Mouse (Mus musculus) erythroid progenitor cell, adult 5-6 weeks (primary cell): ENCODE data around the gene Hyou1. TPM values are rescaled to one million over a fixed set of nuclear protein-coding genes. Genes with fewer than 3 reads are reported as not detected.

Experiments used
- ATAC-seq: replicated peaks from 2 replicates; pipeline ENCODE4 v1.8.0; 2016; ENCODE audit warnings: moderate number of reproducible peaks, mild to moderate bottlenecking, moderate TSS enrichment, inconsistent platforms; ENCODE audit not compliant: poor library complexity, low FRiP score, severe bottlenecking
- total RNA-seq, 2 experiments: library from RNA; stranded (forward) in 1 of 2; stranded (reverse) in 1 of 2; fragments of 150-400 nt in 1 of 2; fragments of 186-747, 209-891 nt in 1 of 2; gene quantifications; 2 replicates each; pipeline versions ENCODE4 v1.2.3 to v1.2.4; 2015 to 2017; ENCODE audit warnings: low replicate concordance in 2 of 2

Hyou1 gene
- total RNA-seq, 2 experiments from 2014 or later, result 15.1 to 25.1 TPM

DNA sequence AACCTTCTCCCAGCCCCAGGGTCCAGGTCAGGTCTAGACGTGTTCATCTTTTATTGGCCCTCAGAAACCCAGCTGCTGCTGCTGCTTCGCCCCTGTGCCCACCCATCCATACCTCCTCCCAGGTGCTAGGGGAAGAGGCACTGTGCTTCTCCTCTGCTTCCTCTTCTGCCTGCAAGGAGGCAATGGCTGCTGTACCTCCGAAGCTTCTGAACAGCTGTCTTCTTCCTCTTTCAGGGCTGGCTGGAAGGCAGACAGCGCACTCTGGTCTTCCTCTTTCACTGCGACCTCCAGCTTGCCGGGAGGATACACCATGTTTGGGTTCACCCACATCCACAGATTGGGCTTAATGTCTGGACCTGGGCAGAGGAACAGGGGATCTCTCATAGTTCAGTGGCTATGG, 56.5 kb downstream of the Hyou1 start:
- no peak for ATAC-seq

DNA sequence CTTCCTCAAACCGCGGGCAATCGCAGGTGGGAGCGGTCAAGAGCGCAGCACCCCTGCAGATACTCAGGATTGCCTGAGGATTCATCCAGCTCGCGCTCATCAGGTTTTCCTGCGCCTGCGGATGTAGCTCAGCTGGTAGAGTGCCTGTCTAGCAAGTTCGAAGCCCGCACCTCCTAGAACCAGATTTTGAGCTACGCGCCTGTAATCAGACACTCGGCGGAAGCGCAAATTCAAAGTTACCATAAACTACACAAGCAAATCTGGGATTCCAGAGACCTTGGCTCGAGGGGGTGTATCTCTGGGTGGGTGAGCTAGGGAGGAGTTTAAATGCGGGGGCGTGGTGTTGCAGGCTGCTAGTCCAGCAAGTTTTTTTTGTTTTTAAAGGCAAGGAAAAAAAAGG, 61.7 kb downstream of the Hyou1 start, which contains the start of gene Foxr1:
TSS of gene Foxr1 (minus strand) at position 176 of the 400 bp plus-strand sequence.
- ATAC-seq, result no peak

Other genes starting within 250 kb of the Hyou1 start
- gene Mcam, start 245.0 kb upstream of the Hyou1 start, total RNA-seq (2015; ENCODE audit: low replicate concordance), result not detected in 2 replicates
- 0.30 TPM in 1 of 2 replicates, not detected in the other for gene Mcam, start 245.0 kb upstream of the Hyou1 start, total RNA-seq (2017; ENCODE audit: low replicate concordance)
- gene Cbl, start 145.4 kb upstream of the Hyou1 start, total RNA-seq (2015; ENCODE audit: low replicate concordance), result 43.2 TPM in 2 replicates
- gene Cbl, start 145.4 kb upstream of the Hyou1 start, total RNA-seq (2017; ENCODE audit: low replicate concordance), result 16.2 and 21.3 TPM in 2 replicates
- gene Ccdc153, start 138.8 kb upstream of the Hyou1 start, total RNA-seq (2015; ENCODE audit: low replicate concordance), result not detected in 2 replicates
- gene Ccdc153, start 138.8 kb upstream of the Hyou1 start, total RNA-seq (2017; ENCODE audit: low replicate concordance), result not detected in 2 replicates
- gene Pdzd3, start 128.0 kb upstream of the Hyou1 start, total RNA-seq (2015; ENCODE audit: low replicate concordance), result not detected in 2 replicates
- gene Pdzd3, start 128.0 kb upstream of the Hyou1 start, total RNA-seq (2017; ENCODE audit: low replicate concordance), result not detected in 2 replicates
- 0.84 and 2.5 TPM in 2 replicates for gene Nlrx1, start 110.9 kb upstream of the Hyou1 start, total RNA-seq (2015; ENCODE audit: low replicate concordance)
- 1.2 and 2.6 TPM in 2 replicates for gene Nlrx1, start 110.9 kb upstream of the Hyou1 start, total RNA-seq (2017; ENCODE audit: low replicate concordance)
- 314 and 326 TPM in 2 replicates for gene Abcg4, start 90.9 kb upstream of the Hyou1 start, total RNA-seq (2015; ENCODE audit: low replicate concordance)
- gene Abcg4, start 90.9 kb upstream of the Hyou1 start, total RNA-seq (2017; ENCODE audit: low replicate concordance), result 111 and 113 TPM in 2 replicates
- 37.5 and 59.1 TPM in 2 replicates for gene Hinfp, start 73.8 kb upstream of the Hyou1 start, total RNA-seq (2015; ENCODE audit: low replicate concordance)
- 35.2 and 65.6 TPM in 2 replicates for gene Hinfp, start 73.8 kb upstream of the Hyou1 start, total RNA-seq (2017; ENCODE audit: low replicate concordance)
- gene C2cd2l, start 59.2 kb upstream of the Hyou1 start, total RNA-seq (2015; ENCODE audit: low replicate concordance), result 46.1 and 54.8 TPM in 2 replicates
- gene C2cd2l, start 59.2 kb upstream of the Hyou1 start, total RNA-seq (2017; ENCODE audit: low replicate concordance), result 70.0 and 83.0 TPM in 2 replicates
- gene Dpagt1, start 53.5 kb upstream of the Hyou1 start, total RNA-seq (2015; ENCODE audit: low replicate concordance), result 5.4 and 11.5 TPM in 2 replicates
- 1.0 and 7.8 TPM in 2 replicates for gene Dpagt1, start 53.5 kb upstream of the Hyou1 start, total RNA-seq (2017; ENCODE audit: low replicate concordance)
- gene H2afx, start 44.8 kb upstream of the Hyou1 start, total RNA-seq (2015; ENCODE audit: low replicate concordance), result 455 and 495 TPM in 2 replicates
- gene H2afx, start 44.8 kb upstream of the Hyou1 start, total RNA-seq (2017; ENCODE audit: low replicate concordance), result 1,704 and 2,100 TPM in 2 replicates
- 2,720 and 2,790 TPM in 2 replicates for gene Hmbs, start 35.3 kb upstream of the Hyou1 start, total RNA-seq (2015; ENCODE audit: low replicate concordance)
- gene Hmbs, start 35.3 kb upstream of the Hyou1 start, total RNA-seq (2017; ENCODE audit: low replicate concordance), result 1,215 and 1,747 TPM in 2 replicates
- gene Vps11, start 17.8 kb upstream of the Hyou1 start, total RNA-seq (2015; ENCODE audit: low replicate concordance), result 2.5 and 6.7 TPM in 2 replicates
- gene Vps11, start 17.8 kb upstream of the Hyou1 start, total RNA-seq (2017; ENCODE audit: low replicate concordance), result 9.5 and 15.7 TPM in 2 replicates
- gene Slc37a4, start 17.4 kb downstream of the Hyou1 start, total RNA-seq (2015; ENCODE audit: low replicate concordance), result 0.72 and 5.0 TPM in 2 replicates
- 9.1 and 16.1 TPM in 2 replicates for gene Slc37a4, start 17.4 kb downstream of the Hyou1 start, total RNA-seq (2017; ENCODE audit: low replicate concordance)
- gene Rps25, start 27.6 kb downstream of the Hyou1 start, total RNA-seq (2015; ENCODE audit: low replicate concordance), result 682 and 851 TPM in 2 replicates
- gene Rps25, start 27.6 kb downstream of the Hyou1 start, total RNA-seq (2017; ENCODE audit: low replicate concordance), result 327 and 425 TPM in 2 replicates
- 19.5 and 34.8 TPM in 2 replicates for gene Trappc4, start 28.1 kb downstream of the Hyou1 start, total RNA-seq (2015; ENCODE audit: low replicate concordance)
- gene Trappc4, start 28.1 kb downstream of the Hyou1 start, total RNA-seq (2017; ENCODE audit: low replicate concordance), result 5.8 and 52.0 TPM in 2 replicates
- 32.1 and 61.2 TPM in 2 replicates for gene Ccdc84, start 39.1 kb downstream of the Hyou1 start, total RNA-seq (2015; ENCODE audit: low replicate concordance)
- gene Ccdc84, start 39.1 kb downstream of the Hyou1 start, total RNA-seq (2017; ENCODE audit: low replicate concordance), result 25.3 and 25.9 TPM in 2 replicates
- gene Foxr1, start 61.6 kb downstream of the Hyou1 start, total RNA-seq (2015; ENCODE audit: low replicate concordance), result not detected in 2 replicates
- gene Foxr1, start 61.6 kb downstream of the Hyou1 start, total RNA-seq (2017; ENCODE audit: low replicate concordance), result not detected in 2 replicates
- gene Upk2, start 75.5 kb downstream of the Hyou1 start, total RNA-seq (2015; ENCODE audit: low replicate concordance), result not detected in 2 replicates
- gene Upk2, start 75.5 kb downstream of the Hyou1 start, total RNA-seq (2017; ENCODE audit: low replicate concordance), result not detected in 2 replicates
- gene Bcl9l, start 103.3 kb downstream of the Hyou1 start, total RNA-seq (2015; ENCODE audit: low replicate concordance), result 0.36 and 2.5 TPM in 2 replicates
- 1.2 and 1.7 TPM in 2 replicates for gene Bcl9l, start 103.3 kb downstream of the Hyou1 start, total RNA-seq (2017; ENCODE audit: low replicate concordance)
- 0.42 and 1.4 TPM in 2 replicates for gene Cxcr5, start 182.4 kb downstream of the Hyou1 start, total RNA-seq (2015; ENCODE audit: low replicate concordance)
- 1.8 TPM in 1 of 2 replicates, not detected in the other for gene Cxcr5, start 182.4 kb downstream of the Hyou1 start, total RNA-seq (2017; ENCODE audit: low replicate concordance)
- gene Ddx6, start 225.4 kb downstream of the Hyou1 start, total RNA-seq (2015; ENCODE audit: low replicate concordance), result 40.0 and 59.5 TPM in 2 replicates
- 79.5 and 91.5 TPM in 2 replicates for gene Ddx6, start 225.4 kb downstream of the Hyou1 start, total RNA-seq (2017; ENCODE audit: low replicate concordance)